Mouse (Mus musculus) embryo, embryonic 10 days (tissue): Measurements from ENCODE around the gene Map3k6.

ENCODE experiments used
- DNase-seq: peaks from one replicate; pipeline ENCODE4 v3.0.0-alpha.2; 2015; ENCODE audit warnings: low spot score

The Map3k6 gene

DNA sequence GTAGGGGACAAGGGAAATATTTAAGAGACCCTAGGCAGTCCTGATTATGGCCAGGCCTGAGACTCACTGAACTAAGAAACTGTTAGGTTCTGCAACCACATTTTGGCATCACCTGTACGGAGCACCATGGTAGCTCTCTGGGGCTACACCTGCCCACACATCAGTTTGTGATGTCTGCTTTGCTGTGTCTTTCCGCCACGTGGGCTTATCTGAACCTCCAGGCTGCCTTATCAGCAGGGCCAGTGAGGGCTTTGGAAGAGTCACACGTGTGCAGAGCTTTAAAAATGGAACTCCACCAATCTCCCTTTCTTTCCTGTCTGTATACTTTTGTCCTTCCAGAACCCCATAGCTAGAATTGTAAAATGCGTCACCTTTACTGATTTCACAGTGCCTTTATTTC is 45.3 kb downstream of the Map3k6 start:
- no peak for DNase-seq

DNA sequence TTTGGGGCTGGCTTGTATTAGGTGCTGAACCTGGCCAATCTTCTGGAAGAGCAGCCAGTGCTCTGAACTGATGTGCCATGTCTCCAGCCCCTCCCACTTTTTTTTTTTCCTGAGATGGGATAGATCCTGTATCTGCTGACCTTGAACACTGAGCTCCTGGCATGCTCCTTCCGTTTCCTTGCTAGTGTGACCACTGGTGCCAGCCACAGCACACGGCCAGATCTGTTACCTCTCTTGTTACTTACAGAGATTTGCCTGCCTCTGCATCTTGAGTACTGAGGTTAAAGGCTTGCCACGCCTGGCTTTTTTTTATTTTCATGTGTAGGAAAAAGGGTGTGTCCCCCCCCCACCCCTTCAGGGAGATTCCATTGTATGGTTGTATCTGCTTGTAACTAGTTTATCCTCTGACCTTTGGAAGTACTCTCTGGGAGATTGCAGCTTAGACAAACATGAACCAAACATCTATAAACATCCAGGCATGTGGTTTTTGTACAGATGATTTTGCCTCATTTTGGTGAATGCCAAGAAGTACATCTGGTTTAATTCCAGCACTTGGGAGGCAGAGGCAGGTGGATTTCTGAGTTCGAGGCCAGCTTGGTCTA is 46.0 kb downstream of the Map3k6 start:
- DNase-seq: no peak

DNA sequence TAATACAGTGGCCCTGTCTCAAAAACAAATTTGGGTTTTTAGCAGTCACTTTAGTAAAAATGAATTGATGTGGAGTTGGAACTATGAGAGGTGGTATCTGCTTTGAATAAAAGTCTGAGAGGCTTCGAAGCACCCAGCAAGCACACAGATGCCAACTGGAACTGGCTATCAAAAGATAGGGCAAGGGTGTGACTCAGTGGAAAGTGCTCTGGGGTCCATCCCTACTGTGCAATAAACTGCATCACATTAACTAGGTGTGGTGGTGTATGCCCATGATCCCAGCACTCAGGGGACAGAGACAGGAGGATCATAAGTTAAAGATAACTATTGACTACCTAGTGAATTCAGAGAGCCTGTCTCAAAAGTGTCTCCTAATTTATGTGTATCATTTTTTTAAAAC is 50.6 kb downstream of the Map3k6 start:
- no peak for DNase-seq

DNA sequence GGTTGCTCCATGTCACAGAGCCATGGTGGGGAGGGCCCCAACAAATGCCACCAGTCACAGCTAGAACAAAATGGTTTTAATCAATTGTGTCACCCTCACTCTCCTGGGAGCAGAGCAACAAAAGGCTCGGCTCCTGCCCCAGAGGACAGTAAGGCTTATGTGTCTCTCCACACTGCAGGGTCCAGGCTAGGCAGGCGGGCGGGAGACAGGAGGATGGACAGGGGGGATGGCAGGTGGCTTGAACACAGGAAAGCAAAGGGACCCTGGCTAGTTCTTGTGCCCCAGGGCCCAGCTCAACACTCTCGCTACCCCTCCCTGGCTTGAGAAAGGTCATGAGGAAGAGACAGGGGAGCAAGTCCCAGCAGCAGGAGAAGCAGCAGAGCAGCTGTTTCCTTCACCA is 51.8 kb downstream of the Map3k6 start:
- DNase-seq: peak; percentile 19

DNA sequence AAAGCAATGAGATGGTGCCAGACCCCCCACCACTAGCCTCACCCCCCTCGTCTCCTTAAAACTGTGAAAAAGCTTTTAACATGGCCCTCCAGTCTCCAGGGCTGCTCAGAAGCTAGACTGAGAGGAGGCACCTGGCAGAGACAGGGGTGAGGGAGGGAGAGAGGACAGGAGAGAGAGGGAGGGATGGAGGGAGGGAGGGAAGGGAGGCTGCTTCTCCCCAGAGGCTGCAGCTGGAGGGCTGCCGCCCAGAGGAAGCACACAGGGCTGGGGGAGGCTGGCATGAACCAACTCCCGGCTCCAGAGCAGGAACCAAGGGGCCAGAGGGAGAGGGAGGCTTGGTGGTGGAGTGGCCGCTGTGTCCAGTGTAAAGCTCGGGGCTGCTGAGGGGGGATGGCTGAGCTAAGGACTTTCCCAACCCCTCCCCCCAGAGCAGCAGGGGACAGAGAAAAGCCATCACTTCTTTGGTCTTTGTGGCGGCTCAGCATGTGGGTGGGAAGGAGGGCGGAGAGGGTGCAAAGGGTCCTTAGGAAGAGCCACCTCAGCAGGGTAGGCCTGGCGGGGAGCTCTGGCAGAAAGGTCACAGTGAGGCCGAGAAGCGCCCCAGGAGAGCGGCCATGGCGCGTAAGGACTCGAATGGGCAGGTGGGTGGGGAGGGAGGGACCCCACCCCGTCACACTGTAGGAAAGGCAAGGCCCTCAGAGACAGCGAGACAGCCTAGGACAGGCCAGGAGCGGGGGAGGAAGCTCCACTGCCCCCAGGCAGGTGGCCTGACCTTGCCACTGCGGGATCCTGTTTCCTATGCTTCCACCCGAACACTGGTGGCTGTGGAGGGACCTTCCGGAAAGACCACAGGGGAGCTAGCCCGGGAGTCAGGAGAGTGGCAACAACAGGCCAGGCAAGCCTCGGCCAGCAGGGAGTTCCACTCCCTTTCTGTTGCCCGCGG is 52.6 kb downstream of the Map3k6 start:
- peak; percentile 52 for DNase-seq

DNA sequence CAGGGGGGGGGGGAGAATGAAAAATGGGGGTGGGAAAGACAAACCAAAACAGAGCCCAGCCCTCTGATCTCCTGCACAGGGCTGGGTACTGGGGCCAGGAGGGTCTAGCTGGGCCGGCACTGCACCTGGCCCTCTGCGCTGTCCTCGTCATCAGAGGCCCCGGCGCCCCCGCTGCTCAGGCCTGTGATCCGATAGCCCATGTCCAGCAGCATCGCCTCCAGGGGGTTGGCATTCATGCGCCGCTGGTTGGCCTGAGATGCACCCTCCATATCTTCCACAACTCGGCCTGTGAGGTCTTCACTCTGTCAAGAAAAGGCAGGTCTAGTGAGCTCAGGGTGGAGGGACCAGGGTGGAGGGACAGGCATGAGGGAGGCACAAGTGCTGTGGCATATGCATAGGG is 53.5 kb downstream of the Map3k6 start:
- DNase-seq: peak; percentile 24

DNA sequence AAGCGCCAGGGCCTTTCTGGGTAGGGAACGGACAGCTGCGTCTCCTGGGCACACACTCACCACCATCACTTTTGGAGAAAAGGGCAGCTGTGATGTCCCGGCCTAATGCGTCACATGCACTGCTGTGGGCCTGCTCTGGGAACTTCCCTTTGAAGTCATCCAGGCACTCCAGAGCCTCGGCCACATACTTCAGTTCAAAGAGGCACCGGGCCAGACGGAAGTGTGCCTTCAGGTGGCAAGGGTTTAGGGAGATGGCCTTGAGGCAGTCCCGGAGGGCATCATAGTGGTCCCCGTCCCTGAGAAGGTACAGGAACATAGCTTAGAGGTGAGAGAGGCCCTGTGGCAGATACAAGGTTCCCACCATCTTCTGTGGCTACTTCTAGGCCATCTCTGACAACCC is 56.7 kb downstream of the Map3k6 start:
- no peak for DNase-seq

DNA sequence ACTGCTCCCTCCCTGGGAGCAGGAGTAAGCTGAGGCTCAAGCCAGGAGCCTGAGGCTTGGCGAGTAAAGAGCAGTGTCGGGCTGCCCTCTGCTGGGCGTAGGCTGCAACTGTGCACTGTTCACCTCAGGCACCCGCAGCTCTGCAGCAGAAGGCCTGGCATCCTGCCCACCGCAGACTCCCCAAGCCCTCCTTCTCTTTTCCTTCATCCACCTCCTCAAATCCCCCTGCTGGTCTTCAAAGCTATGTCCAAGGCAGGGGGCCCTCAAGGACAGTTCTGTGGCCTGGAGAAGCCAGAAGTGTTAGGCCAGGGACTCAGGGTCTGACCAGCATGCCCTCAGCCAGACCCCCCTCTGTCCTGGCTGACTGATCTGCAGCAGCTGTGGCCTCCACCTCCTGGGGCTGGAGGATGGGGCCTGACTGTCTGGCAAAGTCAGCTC is 57.2 kb downstream of the Map3k6 start:
- DNase-seq: peak; percentile 93

DNA sequence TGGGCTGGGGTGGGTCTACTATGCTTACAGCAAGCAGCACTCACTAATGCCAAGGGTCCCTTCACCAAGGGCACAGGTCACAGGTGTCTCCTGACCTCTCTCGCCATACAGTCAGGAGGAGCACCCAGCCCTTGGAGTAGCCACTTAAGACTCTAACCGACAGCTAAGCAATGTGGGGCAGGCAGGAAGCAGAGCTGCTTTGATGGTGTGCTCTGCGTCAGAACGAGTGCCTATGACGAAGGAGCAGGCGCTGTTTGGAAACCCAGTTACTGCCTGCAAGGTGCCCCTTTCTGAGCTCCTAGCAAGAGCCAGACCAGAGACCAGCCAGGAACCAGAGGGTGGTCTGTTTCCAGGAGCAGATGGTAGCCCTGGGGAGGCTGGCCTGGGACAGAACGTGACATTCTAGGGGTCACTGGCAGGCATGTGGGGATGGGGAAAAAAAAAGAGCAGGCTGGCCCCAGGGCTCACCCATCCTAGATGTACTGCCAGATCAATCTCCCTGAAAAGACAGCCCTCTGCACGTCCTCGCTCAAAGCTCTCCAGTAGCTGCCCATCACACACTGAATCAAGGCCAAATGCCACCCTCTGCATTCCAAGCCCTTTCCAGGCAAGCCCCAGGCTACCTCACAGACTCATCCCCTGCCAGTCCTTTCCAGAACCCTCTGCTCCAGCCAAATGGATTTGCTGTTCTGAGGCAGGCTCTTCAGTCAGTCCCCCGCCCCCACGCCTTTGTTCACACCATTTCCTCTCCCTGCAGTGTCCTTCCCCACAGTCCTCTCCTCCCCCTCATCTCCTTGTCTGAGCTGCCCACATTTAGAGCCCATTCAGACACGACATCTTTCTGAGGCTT is 58.1 kb downstream of the Map3k6 start:
- peak; percentile 45 for DNase-seq

DNA sequence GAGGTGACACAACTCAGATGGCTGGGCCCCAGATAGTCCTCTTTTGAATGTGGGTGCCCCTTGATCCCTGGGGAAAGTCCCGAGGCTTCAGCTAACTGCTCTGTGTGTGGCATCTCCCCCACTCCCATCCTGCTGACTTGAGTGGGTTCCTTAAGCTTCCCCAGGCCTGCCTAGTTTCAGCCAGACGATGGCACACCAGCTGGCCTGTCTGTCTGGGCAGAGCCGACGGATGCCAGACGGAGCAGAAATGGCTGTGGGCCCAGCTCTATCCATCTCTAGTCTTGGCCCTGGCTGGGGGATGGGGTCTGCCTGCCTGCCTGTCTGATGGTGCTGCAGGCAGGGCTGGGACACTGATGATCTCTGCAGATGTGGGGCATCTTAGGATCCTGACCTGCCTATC is 59.1 kb downstream of the Map3k6 start:
- peak; percentile 28 for DNase-seq

DNA sequence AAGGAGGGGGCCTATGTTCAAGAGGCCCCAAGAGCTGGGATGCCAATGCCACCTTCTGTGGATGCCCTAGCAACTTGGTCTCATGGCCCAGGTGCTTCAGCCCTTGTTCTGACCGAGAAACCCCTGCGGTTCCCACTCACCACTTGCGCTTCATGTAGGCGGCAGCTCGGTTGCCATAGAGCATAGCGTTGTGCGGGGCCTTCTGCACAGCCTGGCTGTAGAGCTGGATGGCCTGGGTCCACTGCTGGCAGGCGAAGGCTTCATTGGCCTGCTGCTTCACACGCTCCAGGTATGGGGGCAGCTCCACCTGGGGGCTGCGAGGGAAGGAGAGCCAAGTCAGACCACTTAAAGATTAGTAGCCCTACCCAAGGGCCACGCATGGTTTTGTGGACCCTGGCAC is 59.8 kb downstream of the Map3k6 start:
- DNase-seq: no peak

DNA sequence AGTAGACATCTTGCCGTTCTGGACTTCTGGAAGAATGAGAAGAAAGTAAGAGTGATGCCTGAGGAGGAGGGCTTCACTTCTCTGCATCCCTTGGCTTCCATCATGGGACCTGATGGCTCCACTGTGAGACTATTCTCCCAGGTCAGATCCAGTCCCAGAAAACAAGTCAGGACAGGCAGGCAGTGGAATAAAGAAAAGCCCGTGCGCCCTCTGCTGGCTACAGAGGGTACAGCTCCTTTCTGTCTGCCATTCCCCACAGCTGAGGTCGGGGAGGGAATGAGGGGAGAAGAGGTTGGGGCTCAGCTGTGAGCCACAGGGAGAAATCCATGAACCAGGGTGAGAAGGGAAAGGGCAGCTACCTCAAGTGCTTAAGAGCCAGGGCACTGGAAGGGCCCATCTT is 61.2 kb downstream of the Map3k6 start:
- peak; percentile 62 for DNase-seq
